Mouse (Mus musculus) monocyte, adult 5-6 weeks (primary cell): ENCODE data around the gene Capza3. TPM values are rescaled to one million over a fixed set of nuclear protein-coding genes. Genes with fewer than 3 reads are reported as not detected.

Experiments
- ATAC-seq: fragments of 153-309, 156-312 bp; replicated peaks from 2 replicates; pipeline ENCODE4 v1.8.0; 2017; ENCODE audit warnings: mild to moderate bottlenecking; ENCODE audit not compliant: low TSS enrichment, insufficient number of reproducible peaks, severe bottlenecking, poor library complexity, low FRiP score
- total RNA-seq: library from RNA; stranded (forward); fragments of 200-1000, 200-491, 200-594 nt; gene quantifications from 3 replicates; pipeline ENCODE4 v1.2.3, GENCODE M21; 2017

Capza3 gene
- total RNA-seq: not detected in 3 replicates

DNA sequence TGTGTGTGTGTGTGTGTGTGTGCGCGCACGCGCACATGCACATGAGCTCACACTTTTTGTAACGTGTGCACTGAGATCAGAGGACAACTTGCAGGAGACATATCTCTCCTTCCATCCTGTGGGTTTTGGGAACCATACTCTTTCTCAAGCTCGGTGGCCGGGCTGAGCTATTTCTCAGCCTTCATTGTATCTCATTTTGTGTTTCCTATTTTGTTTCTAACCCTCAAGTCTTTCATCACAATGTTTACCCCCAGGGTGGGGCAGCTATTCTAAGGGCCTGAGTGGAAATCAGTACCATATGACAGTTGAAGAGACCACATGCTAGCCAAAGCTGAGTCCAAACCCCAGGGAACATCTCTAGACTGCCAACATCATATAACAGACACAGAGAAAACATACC is at the start of gene Capza3:
Gene Capza3 (plus strand): TSS at position 301 of the 400 bp plus-strand sequence.
- ATAC-seq: no peak

DNA sequence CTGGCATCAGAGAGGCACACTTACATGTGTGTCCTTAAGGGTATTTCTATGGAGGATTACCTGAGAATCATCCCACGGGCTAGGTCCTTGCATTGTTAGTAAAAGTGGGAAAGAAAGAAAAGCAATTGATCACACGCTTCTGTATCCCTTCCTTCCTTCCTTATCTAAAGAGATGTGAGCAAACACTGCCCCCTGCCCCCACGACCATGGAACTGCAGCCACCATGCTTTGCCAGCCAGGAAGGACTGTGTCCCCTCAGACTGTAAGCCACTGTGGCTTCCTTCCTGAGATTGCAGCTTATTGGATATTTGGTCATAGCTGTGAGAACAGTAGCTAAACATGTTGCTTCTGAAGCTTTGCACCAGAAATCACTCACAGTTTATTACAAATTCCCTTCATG is 35.9 kb upstream of the Capza3 start:
- ATAC-seq: no peak

DNA sequence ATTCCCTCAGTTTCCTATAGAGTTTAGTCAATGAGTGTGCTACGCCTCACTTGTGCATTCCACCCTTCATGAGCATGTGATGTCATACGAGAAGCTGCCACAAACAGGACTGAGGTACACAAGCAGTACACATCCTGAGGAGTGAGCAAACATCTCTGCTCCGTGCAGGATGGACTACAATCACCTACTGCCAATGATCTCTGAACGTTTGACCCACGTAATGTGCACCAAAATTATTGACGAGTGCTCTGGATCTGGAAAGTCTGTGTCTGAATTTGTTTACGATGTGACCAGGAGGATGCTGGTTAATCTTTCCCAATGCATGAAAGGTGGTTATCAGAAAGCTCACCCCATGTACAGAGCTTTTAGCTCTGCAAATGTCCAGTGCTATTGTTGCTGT is 16.6 kb upstream of the Capza3 start:
- ATAC-seq: no peak

DNA sequence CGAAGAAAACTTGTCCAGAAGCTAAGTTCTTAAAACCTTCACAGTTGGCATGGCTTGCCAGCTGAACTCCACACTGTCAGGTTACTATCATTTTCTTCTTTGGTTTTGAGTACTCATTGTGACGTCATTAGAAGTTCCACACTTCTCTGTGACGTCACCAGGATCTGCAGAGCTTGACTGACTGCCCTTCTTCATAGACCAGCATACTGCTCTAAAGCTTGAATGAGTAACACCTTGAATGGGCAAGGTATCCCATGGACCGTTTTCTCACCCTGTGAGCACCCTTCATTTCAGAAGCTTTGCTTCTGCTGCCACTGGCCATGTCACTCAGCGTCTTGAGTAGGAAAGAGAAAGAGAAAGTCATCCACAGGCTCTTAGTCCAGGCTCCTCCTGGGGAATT is 305 bp downstream of the Capza3 start, which contains the start of gene Plcz1:
Gene Plcz1 (minus strand): TSS at position 101 of the 400 bp plus-strand sequence.
- ATAC-seq: no peak

- ATAC-seq: no peak
Measured at GRCm38 (mm10) chr6:140051476-140051875, 10.4 kb downstream of the Capza3 start.

GRCm38 (mm10) chr6:140054271-140054928 is 13.3 kb downstream of the Capza3 start:
- no peak for ATAC-seq

DNA sequence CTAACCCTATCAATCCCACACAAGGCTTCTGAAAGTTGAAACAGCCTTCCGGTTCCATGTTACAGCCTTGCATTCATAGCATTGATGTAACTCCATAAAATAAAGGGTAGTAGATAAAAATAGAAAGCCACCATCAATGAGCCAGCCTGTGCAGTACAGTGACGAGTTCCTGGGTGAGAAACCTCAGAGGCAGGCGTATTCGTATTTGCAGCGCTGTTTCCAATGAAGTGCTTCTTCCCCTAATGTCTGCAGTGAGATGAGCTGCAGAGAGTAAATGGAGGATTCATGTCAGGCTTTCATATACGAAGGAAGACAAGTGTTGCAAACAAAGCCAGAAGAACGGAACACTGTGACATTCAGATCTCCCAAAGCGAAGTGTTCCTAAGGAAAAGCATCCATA is 28.1 kb downstream of the Capza3 start:
- ATAC-seq: no peak

DNA sequence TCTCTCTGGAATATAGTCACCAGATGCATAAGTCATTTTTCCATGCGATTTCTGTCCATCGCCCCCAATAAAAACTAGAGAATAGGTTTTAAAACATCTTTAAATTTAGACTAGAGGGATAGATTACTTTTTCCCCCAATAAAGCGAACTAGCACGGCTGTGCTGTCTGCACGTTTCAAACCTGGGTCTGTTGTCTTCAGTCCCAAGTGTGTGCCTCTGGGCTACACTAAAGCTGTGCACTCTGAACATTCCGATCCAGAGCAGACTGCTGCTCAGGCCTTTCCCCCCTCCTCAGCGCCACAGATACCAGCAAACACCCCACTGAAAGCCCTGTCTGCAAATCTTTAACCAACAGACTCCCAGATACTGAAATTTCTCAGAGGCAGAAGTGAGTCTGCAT is 39.9 kb downstream of the Capza3 start:
- no peak for ATAC-seq

DNA sequence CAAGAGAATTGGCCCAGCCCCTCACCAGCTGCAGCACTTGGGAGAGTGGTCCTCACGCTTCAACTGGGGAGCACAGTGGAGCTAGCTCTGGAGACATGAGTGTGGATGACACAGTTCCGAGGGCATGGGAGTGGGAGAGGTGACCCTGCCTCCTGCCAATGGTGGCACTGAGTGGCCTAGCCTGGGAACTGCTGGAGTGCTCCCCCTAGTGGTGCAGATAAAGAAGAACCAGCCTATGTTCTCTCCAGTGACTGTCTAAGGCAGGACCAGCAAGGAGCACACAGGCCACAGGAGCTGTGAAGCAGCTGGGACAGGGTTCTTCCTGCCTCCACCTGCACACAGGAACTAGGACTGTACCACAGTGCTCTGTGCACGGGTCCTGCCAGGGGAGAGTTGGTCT is 40.7 kb downstream of the Capza3 start:
- ATAC-seq: 0 out of 2 replicates have a peak, but pooled peaks have one; percentile 27

DNA sequence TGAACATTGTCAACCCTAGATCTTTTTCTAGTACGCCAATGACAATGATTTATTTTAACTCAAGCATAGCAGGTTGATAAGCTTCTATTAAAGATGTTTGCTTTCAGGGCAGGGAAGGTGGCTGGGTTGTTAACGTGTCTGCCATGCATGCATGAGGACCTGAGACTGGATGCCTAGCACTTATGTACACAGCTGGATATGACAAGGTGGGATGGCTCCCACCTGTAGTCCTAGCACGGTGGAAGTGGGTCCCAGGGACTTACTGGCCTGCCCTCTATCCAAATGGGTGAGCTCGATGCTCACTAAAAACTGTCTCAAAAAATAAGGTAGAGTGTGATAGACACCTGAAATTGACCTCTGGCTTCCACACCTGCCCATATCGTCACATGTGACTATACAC is 48.8 kb downstream of the Capza3 start:
- ATAC-seq: no peak

Other genes starting within 250 kb of the Capza3 start
- not detected in 3 replicates for gene Plcz1, start 205 bp downstream of the Capza3 start, total RNA-seq